Mouse (Mus musculus): ENCODE data around the gene Pilrb2. TPM values are rescaled to one million over a fixed set of nuclear protein-coding genes. Genes with fewer than 3 reads are reported as not detected.
"Not testable (repeated sequence)": the region's sequence is repeated elsewhere in the genome, so short reads cannot be mapped to it uniquely, and the experiment has no call there.

Pilrb2 gene
- polyA plus RNA-seq, 1 experiment from 2014 or later = 0.19 TPM

DNA sequence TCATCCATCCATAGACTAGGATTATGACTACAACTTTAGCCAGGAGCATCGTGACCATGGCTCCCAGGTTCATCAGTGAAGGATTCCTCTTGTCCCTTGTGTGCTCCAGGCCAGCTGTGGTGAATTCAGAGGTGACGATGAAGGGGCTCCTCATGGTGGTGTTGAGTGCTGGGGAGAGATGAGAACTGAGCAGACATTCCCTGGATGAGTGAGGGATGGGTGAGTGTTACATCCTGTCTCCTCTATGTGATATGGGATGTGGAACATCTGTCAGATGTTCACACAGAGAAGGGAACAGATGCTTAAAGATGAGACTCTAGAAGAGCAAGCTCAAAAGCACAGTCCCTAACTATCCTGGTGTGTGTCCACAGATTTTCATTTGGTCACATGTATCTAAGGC lies 3.0 kb downstream of the Pilrb2 start:
- not testable (repeated sequence) for H3K27ac ChIP-seq, H3K27me3 ChIP-seq

DNA sequence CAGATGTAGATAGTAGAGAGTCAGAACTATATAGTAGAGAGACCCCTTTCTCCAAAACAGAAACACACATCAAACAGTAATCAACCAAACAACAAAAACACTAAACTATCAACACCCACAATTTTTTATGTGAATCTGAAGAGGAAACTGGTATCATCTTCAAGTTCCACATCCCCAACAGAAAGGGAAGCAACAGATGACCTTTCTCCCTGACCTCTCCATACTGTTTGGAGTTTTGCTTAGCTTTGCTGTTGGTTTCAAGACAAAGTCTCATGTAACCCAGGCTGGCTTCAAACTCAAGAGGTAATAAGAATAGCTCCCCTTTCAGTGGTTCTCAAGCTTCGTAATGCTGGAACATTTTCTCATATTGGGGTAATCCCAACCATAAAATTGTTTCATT lies 7.6 kb downstream of the Pilrb2 start:
- not testable (repeated sequence) for ATAC-seq (ENCODE audit: low FRiP score, low read depth); H3K4me2 ChIP-seq (replicated peaks); H3K4me3 ChIP-seq; H3K4me1 ChIP-seq; H3K27me3 ChIP-seq; H3K27ac ChIP-seq; H3K9ac ChIP-seq; H3K9me3 ChIP-seq; H3K36me3 ChIP-seq
- WGBS = 83% methylated on average over 1 of the region's 1 CpGs

More for the DNA sequence above, 3.0 kb downstream of the Pilrb2 start:
- not testable (repeated sequence) for ATAC-seq (ENCODE audit: low FRiP score, low read depth); H3K9ac ChIP-seq; H3K4me2 ChIP-seq (replicated peaks); H3K4me3 ChIP-seq; H3K36me3 ChIP-seq; H3K4me1 ChIP-seq; H3K9me3 ChIP-seq
- 76% methylated on average over 2 of the region's 2 CpGs for WGBS

DNA sequence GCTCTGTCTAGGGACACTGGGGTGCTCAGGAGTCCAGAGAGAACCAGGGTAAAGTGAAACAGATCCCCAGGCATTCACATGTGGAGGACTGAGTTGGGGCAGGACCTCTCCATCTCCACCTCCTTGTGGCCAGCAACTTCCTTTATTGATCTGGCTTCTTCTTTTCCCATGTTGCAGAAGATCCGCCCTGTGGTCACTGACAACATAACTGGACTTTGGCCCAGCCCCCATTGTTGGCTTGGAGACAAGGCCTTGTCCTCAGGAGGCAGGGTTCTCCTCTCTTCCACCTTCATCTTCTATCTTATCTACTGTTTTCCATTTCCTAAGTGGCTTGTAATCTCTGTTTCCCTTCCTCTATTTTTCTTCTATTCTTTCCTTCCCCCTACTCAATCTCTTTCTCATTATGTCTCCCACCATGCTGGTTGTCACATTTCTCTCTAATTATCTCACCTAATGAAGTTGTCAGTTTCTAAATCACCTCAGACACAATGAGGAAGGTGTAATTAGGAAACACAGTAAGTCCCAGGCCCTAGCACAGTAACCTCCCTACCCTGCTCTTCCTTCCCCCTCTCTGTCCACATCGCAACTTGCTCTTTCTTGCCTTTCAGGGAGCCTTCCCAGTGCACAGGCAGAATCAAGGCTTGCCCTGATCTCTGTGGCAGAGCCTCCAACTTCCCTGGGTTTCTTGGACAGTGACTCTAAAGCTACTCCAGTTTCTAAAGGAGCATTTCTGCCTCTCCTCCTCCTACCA lies 13.5 kb downstream of the Pilrb2 start, which contains the start of gene Pilrb1:
Gene Pilrb1, minus strand, starts transcription at position 147 of the 751 bp plus-strand sequence.
- H3K4me2 ChIP-seq (replicated peaks); H3K27me3 ChIP-seq; H3K36me3 ChIP-seq; ATAC-seq (ENCODE audit: low FRiP score, low read depth); H3K27ac ChIP-seq; H3K4me1 ChIP-seq; H3K4me3 ChIP-seq; H3K9ac ChIP-seq; H3K9me3 ChIP-seq: not testable (repeated sequence)
- WGBS = 73% methylated on average over 2 of the region's 2 CpGs

DNA sequence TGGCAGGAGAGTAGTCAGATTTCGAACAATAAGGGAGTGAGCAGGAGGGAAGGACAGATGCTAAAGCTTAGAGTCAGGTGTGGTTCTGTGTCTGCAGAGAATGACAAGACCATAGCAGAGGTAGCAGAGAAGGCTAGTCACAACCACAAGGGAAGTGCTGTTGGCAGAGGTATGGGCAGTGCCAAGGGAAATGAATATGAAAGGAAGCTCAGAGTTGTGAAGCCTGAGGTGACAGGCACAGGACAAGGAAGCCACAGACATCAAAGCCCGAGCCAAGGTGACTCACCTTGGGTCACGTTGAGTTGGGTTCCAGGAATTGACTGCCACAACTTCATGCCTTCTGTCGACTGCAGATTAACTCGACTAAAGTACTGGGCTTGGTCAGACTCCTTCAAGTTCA lies 14.7 kb downstream of the Pilrb2 start:
- H3K27me3 ChIP-seq; H3K4me3 ChIP-seq; H3K9me3 ChIP-seq; H3K4me1 ChIP-seq; H3K27ac ChIP-seq; H3K9ac ChIP-seq; H3K36me3 ChIP-seq; ATAC-seq (ENCODE audit: low FRiP score, low read depth); H3K4me2 ChIP-seq (replicated peaks): not testable (repeated sequence)
- 63% methylated on average over 5 of the region's 5 CpGs for WGBS

DNA sequence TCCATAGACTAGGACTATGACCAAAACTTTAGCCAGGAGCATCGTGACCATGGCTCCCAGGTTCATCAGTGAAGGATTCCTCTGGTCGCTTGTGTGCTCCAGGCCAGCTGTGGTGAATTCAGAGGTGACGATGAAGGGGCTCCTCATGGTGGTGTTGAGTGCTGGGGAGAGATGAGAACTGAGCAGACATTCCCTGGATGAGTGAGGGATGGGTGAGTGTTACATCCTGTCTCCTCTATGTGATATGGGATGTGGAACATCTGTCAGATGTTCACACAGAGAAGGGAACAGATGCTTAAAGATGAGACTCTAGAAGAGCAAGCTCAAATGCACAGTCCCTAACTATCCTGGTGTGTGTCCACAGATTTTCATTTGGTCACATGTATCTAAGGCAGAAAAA lies 16.7 kb downstream of the Pilrb2 start:
- H3K4me1 ChIP-seq; H3K9ac ChIP-seq; H3K9me3 ChIP-seq; H3K36me3 ChIP-seq; H3K4me3 ChIP-seq; ATAC-seq (ENCODE audit: low FRiP score, low read depth); H3K27me3 ChIP-seq; H3K27ac ChIP-seq; H3K4me2 ChIP-seq (replicated peaks): not testable (repeated sequence)
- WGBS = 76% methylated on average over 3 of the region's 3 CpGs

DNA sequence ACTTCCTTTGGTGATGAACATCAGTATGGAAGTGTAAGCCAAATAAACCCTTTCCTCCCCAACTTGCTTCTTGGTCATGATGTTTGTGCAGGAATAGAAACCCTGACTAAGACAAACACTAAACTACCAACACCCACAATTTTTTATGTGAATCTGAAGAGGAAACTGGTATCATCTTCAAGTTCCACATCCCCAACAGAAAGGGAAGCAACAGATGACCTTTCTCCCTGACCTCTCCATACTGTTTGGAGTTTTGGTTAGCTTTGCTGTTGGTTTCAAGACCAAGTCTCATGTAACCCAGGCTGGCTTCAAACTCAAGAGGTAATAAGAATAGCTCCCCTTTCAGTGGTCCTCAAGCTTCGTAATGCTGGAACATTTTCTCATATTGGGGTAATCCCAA lies 21.3 kb downstream of the Pilrb2 start:
- 80% methylated on average over 1 of the region's 1 CpGs for WGBS
- not testable (repeated sequence) for ATAC-seq (ENCODE audit: low FRiP score, low read depth); H3K4me3 ChIP-seq

DNA sequence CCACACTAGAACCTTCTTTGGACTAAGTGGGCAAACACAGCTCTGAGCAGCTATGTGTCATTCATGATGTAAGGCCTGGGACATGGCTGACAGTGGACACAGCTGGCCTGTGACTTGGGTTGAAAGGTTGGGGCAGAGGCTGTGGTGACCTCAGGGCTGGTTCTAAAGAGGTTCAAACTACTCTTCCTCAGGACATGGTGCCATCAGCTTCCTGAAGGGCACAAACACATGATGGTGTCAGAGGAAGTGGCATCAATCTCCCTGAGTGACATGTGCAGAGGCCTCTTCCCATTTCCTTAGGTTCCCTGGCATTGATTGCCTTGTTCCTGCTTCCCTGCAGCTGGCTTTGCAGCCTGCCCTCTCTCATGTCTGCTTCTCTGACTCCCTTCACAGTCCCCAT lies 34.5 kb downstream of the Pilrb2 start:
- H3K9ac ChIP-seq; H3K36me3 ChIP-seq; H3K4me2 ChIP-seq (replicated peaks); H3K27me3 ChIP-seq; ATAC-seq (ENCODE audit: low FRiP score, low read depth); H3K4me3 ChIP-seq; H3K9me3 ChIP-seq; H3K27ac ChIP-seq; H3K4me1 ChIP-seq: not testable (repeated sequence)

More for the DNA sequence above, 21.3 kb downstream of the Pilrb2 start:
- not testable (repeated sequence) for H3K9ac ChIP-seq; H3K27me3 ChIP-seq; H3K4me2 ChIP-seq (replicated peaks); H3K36me3 ChIP-seq; H3K4me1 ChIP-seq; H3K9me3 ChIP-seq; H3K27ac ChIP-seq

DNA sequence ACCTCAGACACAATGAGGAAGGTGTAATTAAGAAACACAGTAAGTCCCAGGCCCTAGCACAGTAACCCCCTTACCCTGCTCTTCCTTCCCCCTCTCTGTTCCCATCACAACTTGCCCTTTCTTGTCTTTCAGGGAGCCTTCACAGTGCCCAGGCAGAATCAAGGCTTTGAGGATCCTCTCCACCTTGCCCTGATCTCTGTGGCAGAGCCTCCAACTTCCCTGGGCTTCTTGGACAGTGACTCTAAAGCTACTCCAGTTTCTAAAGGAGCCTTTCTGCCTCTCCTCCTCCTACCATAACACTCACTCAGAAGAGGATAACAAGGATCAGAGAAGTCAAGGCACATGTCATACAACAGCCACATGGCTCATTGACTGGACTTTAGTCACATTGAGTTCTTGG lies 35.0 kb downstream of the Pilrb2 start:
- ATAC-seq (ENCODE audit: low FRiP score, low read depth) = no peak
- Histone ChIP-seq H3K4me1 (no peaks in the 10 kb centered on the region), H3K27me3 (no peaks in the 10 kb centered on the region), H3K4me3 (no peak overlapping the region), H3K9me3 (no peaks in the 10 kb centered on the region), H3K36me3 (no peaks in the 10 kb centered on the region), H3K9ac (no peak overlapping the region), H3K27ac (no peak overlapping the region), H3K4me2 (replicated peaks) (no peak overlapping the region)

DNA sequence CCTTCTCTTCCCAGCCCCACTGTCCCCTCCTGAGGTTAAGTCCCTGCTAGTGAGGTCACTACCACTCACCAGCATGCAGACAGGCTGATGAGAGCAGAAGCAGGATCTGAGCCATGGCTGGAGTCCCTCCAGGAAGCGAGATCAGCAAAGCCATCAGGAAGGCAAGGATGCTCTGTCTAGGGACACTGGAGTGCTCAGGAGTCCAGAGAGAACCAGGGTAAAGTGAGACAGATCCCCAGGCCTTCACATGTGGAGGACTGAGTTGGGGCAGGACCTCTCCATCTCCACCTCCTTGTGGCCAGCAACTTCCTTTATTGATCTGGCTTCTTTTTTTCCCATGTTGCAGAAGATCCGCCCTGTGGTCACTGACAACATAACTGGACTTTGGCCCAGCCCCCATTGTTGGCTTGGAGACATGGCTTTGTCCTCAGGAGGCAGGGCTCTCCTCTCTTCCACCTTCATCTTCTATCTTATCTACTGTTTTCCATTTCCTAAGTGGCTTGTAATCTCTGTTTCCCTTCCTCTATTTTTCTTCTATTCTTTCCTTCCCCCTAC lies 35.6 kb downstream of the Pilrb2 start, which contains the start of gene Pilra:
Gene Pilra, minus strand, starts transcription at position 316 of the 555 bp plus-strand sequence.
- not testable (repeated sequence) for H3K4me1 ChIP-seq; H3K9ac ChIP-seq; H3K4me2 ChIP-seq (replicated peaks); H3K9me3 ChIP-seq; H3K36me3 ChIP-seq; H3K4me3 ChIP-seq; H3K27ac ChIP-seq; H3K27me3 ChIP-seq; ATAC-seq (ENCODE audit: low FRiP score, low read depth)
- WGBS = 56% methylated on average over 2 of the region's 2 CpGs

DNA sequence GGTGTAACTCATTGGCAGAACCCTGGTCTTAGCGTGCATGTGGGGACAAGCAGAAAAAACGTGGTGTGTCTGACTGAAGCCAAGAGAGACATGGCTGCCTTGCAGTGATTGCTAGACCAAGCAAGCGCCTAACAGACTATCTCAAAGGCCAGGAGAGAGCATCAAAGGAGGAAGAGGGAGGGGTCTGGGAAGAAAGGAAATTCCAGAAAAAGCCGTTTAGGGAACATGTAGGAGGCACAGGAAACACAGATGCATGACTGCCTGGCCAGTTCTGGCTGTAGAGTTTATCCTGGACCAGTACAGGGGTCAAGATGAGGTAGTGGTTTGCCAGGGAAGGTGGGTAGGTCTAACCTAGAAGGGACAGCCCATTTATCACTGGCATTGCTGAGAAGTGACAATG lies 38.1 kb downstream of the Pilrb2 start:
- no peak overlapping the region for H3K4me3 ChIP-seq

DNA sequence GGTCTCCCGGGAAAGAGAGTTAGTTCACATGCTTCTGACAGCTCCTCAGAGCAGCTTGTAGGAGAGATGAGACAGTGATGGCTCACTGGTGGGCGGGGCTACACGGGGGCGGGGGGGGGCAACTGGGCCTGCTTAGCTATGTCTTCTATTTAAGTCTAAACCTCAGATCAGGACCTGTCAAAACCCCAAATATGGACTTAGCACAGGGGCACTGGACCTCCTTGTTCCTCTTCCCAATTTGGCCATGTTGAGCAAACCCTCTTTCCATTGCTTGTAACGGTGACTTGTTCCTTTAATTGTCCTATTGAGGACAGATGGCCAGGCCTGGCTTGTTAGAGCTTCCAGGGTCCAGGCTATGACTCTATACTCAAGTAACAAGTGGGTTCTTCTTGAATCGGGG lies 40.1 kb downstream of the Pilrb2 start:
- no peak for ATAC-seq (ENCODE audit: low FRiP score, low read depth)
- 71% methylated on average over 6 of the region's 6 CpGs for WGBS
- H3K4me3 ChIP-seq = no peak overlapping the region

More for the DNA sequence above, 38.1 kb downstream of the Pilrb2 start:
- H3K36me3 ChIP-seq = no peaks in the 10 kb centered on the region
- no peaks in the 10 kb centered on the region for H3K4me1 ChIP-seq
- H3K27ac ChIP-seq = no peak overlapping the region
- no peak for ATAC-seq (ENCODE audit: low FRiP score, low read depth)
- H3K27me3 ChIP-seq = no peaks in the 10 kb centered on the region
- no peaks in the 10 kb centered on the region for H3K9me3 ChIP-seq
- H3K4me2 ChIP-seq (replicated peaks) = no peak overlapping the region
- H3K9ac ChIP-seq = no peak overlapping the region
- WGBS = 51% methylated on average over 4 of the region's 4 CpGs

DNA sequence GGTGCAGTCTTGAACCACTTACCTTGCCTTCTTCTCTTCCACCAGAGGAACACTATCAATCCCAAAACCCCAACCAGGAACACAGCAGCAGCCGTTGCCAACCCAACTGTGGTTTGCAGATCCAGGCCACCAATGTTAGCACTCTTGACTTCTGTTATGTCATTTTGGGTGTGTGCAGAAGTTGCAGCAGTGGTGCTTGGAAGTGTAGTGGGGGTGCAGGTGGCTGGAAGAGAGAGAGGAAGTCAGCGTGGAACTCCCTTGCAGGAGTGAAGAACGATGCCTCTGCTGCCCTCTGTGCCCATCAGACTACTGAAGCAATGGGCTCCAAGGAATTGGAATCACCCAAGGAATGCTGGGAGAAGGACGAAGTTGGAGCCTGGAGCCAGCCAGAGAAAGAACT lies 40.5 kb downstream of the Pilrb2 start:
- no peaks in the 10 kb centered on the region for H3K27me3 ChIP-seq
- H3K9ac ChIP-seq = no peak overlapping the region
- H3K4me1 ChIP-seq = no peaks in the 10 kb centered on the region
- no peaks in the 10 kb centered on the region for H3K9me3 ChIP-seq
- H3K27ac ChIP-seq = no peak overlapping the region
- 82% methylated on average over 4 of the region's 4 CpGs for WGBS
- H3K4me2 ChIP-seq (replicated peaks) = no peak overlapping the region
- H3K4me3 ChIP-seq = no peak overlapping the region
- H3K36me3 ChIP-seq = no peaks in the 10 kb centered on the region
- ATAC-seq (ENCODE audit: low FRiP score, low read depth) = no peak

More for the DNA sequence above, 40.1 kb downstream of the Pilrb2 start:
- H3K9me3 ChIP-seq = no peaks in the 10 kb centered on the region
- no peak overlapping the region for H3K9ac ChIP-seq
- H3K4me2 ChIP-seq (replicated peaks) = no peak overlapping the region
- H3K4me1 ChIP-seq = no peaks in the 10 kb centered on the region
- no peaks in the 10 kb centered on the region for H3K27me3 ChIP-seq
- no peak overlapping the region for H3K27ac ChIP-seq
- H3K36me3 ChIP-seq = no peaks in the 10 kb centered on the region

DNA sequence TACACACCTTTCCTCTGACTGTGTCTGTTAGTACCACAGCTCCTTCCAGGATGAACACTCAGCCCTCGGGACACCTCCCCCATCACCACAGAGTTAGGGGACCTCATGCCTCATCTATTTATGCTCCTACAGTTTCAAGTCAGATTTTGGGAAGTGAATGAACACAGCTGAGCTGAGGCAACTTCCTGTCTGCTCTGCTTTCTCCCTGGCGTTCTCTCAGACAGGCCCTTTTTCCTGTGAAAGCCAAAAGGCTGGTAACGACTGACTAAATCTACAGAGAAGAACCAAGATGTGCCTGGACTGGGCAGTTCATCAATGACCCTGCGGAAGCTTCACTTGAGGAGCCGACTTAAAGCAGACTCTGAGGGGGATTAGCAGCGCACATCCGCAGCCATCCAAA lies 41.4 kb downstream of the Pilrb2 start:
- Histone ChIP-seq H3K4me1 (no peaks in the 10 kb centered on the region), H3K27ac (no peak overlapping the region), H3K9me3 (no peaks in the 10 kb centered on the region), H3K27me3 (no peaks in the 10 kb centered on the region), H3K9ac (no peak overlapping the region), H3K36me3 (no peaks in the 10 kb centered on the region), H3K4me3 (no peak overlapping the region), H3K4me2 (replicated peaks) (no peak overlapping the region)
- no peak for ATAC-seq (ENCODE audit: low FRiP score, low read depth)
- 78% methylated on average over 7 of the region's 7 CpGs for WGBS

All from limb, embryonic 13.5 days (tissue).